Mouse (Mus musculus) erythroblast, adult 5-6 weeks (primary cell): Measurements from ENCODE around the gene Map4. TPM values are rescaled to one million over a fixed set of nuclear protein-coding genes. Genes with fewer than 3 reads are reported as not detected.
A peak's percentile ranks its signal among the peaks of the same experiment; 100 is the strongest.
"Not testable (repeated sequence)": the region's sequence is repeated elsewhere in the genome, so short reads cannot be mapped to it uniquely, and the experiment has no call there.

Experiments
- ATAC-seq: replicated peaks from 2 replicates; pipeline ENCODE4 v1.8.0; 2016; ENCODE audit warnings: moderate number of reproducible peaks, mild to moderate bottlenecking, moderate TSS enrichment, inconsistent platforms; ENCODE audit not compliant: poor library complexity, low FRiP score, severe bottlenecking
- total RNA-seq, 2 experiments: library from RNA; stranded (forward) in 1 of 2; stranded (reverse) in 1 of 2; fragments of 150-400 nt in 1 of 2; fragments of 200-764, 138-1000 nt in 1 of 2; gene quantifications; 2 replicates each; pipeline versions ENCODE4 v1.2.3 to v1.2.4; 2015 to 2017; ENCODE audit warnings: low replicate concordance in 2 of 2

The Map4 gene
- total RNA-seq, 2 experiments from 2014 or later = 10.5 to 14.2 TPM

- ATAC-seq = no peak
Measured at GRCm38 (mm10) chr9:110053305-110054079, 122.2 kb downstream of the Map4 start.

DNA sequence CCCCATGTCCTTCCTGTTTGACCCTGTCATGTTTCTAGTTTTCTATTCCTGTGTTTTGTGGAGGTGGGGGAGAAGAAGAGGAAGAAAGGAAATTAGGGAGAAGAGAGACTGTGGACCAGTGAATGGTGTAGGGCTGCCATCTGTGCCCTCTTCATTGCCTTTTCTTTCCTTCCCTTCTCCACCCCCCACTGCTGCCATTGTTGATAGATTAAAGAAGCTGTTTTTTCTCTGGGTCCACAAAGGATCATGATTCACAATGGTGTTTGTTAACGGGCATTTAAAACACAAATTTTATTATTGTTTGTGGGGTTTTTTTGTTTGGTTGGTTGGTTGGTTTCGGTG lies 122.8 kb downstream of the Map4 start:
- ATAC-seq = no peak

DNA sequence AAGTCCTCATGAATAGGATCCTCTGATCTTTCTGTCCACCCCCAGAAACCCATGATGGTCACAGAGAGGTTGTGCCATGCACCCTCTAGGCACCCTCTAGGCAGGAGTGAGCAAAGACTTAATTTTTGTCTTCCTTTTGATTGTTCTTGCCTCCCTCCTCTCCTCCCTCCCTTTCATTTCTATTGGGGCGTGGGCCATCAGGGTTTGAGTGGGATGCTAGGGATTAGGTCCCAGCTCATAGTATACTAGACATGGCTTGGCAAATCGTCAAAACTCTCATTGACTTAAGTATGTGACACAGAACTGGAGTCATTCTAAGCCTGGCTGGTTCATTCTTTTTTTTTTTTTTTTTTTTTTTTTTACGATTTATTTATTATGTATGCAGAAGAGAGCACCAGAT lies 123.5 kb downstream of the Map4 start:
- no peak for ATAC-seq

GRCm38 (mm10) chr9:110057200-110057599 lies 125.9 kb downstream of the Map4 start:
- no peak for ATAC-seq

DNA sequence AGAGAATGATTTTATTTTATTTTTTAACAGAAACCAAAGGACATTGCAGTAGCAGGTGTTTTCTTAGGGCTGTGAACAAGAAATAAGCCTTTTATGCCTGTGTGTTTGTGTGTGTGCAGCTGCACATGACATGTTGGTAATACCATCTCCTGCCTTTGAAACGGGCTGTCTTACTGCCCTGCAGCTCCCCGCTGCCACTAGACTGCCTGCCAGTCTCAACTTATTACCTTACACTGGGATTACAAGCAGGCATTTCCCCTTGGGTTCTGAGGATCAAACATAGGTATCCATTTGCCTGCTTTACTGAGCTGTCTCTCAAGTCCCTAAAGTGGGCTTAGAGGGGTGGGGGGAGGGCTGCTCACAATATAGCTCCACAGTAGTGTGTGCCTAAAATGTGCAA lies 129.5 kb downstream of the Map4 start:
- no peak for ATAC-seq

GRCm38 (mm10) chr9:110062405-110062804 lies 131.1 kb downstream of the Map4 start:
- ATAC-seq = no peak

DNA sequence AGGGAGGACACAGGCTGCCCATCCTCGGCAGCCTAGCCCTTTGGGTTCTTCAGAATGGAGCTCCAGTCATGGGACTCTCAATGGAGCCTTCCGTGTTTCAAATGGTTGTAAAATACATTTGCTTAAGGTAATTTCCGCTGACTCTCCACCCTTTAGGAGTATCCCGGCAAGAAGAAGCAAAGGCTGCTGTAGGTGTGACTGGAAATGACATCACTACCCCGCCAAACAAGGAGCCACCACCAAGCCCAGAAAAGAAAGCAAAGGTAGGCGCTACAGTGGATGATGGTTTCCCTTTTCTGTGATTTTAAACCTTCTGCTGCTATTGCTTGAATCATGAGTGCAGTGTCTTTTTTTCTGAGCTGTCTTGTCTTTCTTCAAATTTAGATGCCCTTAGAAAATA lies 131.6 kb downstream of the Map4 start:
- no peak for ATAC-seq

- no peak for ATAC-seq
Measured at GRCm38 (mm10) chr9:110064641-110065040, 133.4 kb downstream of the Map4 start.

DNA sequence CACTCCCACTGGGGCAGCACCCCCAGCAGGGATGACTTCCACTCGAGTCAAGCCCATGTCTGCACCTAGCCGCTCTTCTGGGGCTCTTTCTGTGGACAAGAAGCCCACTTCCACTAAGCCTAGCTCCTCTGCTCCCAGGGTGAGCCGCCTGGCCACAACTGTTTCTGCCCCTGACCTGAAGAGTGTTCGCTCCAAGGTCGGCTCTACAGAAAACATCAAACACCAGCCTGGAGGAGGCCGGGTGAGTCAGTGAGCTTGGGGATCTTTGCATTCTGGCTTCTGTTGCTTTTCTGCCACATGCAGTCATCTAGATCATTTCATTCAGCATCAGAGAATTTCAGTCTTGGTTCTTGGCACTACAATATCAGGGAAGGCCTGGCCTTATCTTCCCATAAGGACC lies 137.5 kb downstream of the Map4 start:
- ATAC-seq = no peak

GRCm38 (mm10) chr9:110070358-110070757 lies 139.1 kb downstream of the Map4 start:
- 0 out of 2 replicates have a peak, but pooled peaks have one; percentile 15 for ATAC-seq

DNA sequence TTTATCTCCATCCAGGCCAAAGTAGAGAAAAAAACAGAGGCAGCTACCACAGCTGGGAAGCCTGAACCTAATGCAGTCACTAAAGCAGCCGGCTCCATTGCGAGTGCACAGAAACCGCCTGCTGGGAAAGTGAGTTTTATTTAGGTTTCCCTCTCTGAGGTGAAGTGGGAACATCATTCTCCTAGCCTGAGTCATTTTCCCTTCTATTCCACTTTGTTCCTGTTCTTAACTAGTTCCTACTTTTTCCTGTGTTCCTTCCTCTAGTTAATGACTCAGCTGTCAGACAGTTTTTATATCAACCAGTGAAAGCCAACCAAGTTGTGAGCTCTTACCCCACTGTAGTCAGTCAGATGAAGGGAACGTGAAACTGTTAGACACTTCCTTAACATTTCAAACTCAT lies 139.8 kb downstream of the Map4 start:
- no peak for ATAC-seq

DNA sequence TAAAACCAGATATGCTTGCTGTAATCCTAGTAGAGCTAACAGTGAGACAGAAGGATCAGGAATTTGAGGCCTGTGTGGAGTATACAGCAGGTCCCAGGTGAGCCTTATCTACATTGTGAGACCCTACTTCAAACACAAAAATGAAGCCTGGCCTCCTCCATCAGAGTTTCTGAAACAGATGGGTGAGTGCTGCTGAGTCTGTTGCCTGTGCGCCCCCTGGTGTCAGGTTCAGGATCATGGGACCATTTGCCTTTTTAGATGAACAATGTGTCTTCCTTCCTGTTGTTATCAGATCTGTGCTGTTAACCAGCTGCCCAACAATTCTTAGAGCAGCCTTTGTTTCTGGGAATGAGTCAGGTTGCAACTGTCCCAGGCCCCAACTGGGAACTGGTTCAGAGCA lies 140.6 kb downstream of the Map4 start:
- ATAC-seq = no peak

DNA sequence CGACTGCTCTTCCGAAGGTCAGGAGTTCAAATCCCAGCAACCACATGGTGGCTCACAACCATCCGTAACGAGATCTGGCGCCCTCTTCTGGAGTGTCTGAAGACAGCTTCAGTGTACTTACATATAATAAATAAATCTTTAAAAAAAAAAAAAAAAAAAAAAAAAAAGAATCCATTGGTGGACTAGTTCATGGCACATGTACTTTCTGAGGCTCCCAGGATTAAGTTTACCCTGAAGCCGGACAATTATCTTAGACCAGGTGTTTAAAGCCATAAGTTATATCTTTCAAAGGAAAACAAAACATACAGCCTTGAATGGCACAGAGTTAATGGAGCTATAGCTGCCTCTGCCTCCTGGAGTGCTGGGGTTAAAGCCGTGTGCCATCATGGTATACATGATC lies 145.2 kb downstream of the Map4 start:
- not testable (repeated sequence) for ATAC-seq

DNA sequence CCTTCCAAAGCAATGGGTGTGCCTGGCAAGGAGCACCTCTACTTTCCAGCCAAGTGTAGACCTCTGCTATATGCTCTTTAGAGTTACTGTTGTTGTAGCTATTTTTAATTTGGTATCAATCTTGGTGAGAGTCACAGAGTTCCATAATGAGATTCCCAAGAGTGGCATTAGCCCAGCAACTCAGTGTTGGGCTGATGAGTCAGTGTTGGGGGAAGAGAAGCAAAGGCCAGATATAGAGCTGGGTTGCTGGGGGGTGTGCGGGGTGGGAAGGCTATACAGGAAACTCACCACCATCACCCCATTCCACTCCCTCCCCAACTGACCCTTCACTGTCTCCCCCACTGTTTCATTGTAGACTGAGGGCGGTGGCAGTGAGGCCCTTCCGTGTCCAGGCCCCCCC lies 149.8 kb downstream of the Map4 start:
- no peak for ATAC-seq

DNA sequence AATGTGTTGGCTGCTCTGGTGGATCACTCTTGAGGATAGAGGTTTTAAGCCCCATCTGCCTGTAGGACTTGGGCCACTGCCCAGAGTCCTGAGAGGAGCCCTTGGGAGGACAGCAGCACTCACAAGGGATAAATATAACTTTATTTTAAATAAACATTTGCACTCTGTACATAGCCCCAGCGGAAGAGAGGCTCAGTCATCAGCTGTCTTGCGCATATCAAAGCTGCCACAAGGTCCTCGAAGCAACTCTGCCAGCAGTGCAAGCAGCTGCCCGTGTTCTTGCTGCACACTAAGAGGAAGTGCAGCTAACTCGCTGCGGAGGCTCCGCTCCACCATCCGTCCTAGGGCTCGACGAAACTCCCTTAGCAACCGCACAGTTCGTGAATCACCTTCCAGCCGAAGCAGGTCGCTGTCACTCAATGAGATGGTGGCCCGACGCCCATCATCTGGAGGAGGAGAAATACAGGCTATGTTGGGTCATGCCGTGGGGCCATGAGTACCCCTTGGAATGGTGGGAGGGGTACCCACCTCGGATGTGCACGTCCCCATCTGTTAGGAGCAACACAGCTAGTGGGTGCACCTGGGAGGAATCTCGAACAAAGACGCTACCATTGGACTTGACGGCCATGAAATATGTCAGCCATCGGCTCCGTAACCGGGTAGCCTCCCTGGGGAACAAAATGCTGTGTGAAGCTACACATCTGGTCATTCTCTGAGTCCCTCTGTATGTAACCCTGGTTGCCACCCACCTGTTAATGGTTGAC lies 153.1 kb downstream of the Map4 start:
- ATAC-seq = no peak

- no peak for ATAC-seq
Measured at GRCm38 (mm10) chr9:110085693-110086092, 154.4 kb downstream of the Map4 start.

- ATAC-seq = no peak
Measured at GRCm38 (mm10) chr9:110093303-110093702, 162.0 kb downstream of the Map4 start.

GRCm38 (mm10) chr9:110094761-110095160 lies 163.5 kb downstream of the Map4 start:
- no peak for ATAC-seq

GRCm38 (mm10) chr9:110097791-110098190 lies 166.5 kb downstream of the Map4 start:
- ATAC-seq = no peak

- ATAC-seq = peak; percentile 99
Measured at GRCm38 (mm10) chr9:110100627-110101600, 169.7 kb downstream of the Map4 start.
